Mouse (Mus musculus): Measurements from ENCODE around the gene Maml2.

DNA sequence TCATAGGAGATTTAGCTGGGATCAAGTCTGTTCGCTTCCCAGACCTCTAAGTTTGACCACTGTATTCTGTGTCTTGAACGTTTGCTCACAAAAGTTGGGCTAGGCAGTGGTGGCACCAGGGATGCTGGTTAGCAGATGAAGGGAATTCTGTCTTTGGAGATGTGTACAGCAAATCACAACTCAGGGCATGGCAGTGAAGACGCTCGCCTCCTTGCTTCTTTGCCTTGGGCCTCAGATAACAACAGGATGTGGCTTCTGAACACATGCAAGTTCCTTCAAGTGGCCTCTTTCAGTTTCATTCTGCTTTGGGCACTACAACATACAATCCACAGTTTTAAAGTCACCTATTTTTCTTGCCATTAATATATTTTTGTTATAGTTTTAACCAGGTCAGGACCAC is 168.6 kb downstream of the Maml2 start:
- TF ChIP-seq POLR2A (IDR thresholded peaks at IDR 0.05; ENCODE audit: extremely low read depth, insufficient read depth, low read length) (no peak), CTCF (IDR thresholded peaks at IDR 0.05; ENCODE audit: extremely low read depth, insufficient read depth, low read length) (no peak)

Measured in cortical plate, adult 2 months (tissue).